Mouse (Mus musculus): ENCODE data around the gene Nup214. TPM values are rescaled to one million over a fixed set of nuclear protein-coding genes. Genes with fewer than 3 reads are reported as not detected.

Gene Nup214
- polyA plus RNA-seq, 1 experiment from 2014 or later = 70.9 TPM

- Histone ChIP-seq H3K27me3 (replicated peaks; ENCODE audit: control insufficient read depth, insufficient read depth, low read length) (peaks cover 61% of the 10 kb centered on the region), H3K4me2 (ENCODE audit: low read length) (peak within 1 kb of the TSS; percentile 100), H3K27ac (ENCODE audit: low read depth) (no peak within 1 kb of the TSS), H3K36me3 (ENCODE audit: control insufficient read depth, insufficient read depth, low read length) (no peaks in the 10 kb centered on the region), H3K4me1 (replicated peaks; ENCODE audit: control insufficient read depth, insufficient read depth, low read length) (0 out of 2 replicates have a peak, but pooled peaks cover 5% of the 10 kb centered on the region), H3K4me3 (ENCODE audit: low read depth, low read length) (peak within 1 kb of the TSS; percentile 55), H3K9ac (ENCODE audit: low read length) (peak within 1 kb of the TSS; percentile 20), H3K9me3 (ENCODE audit: control insufficient read depth, low read length) (no peaks in the 10 kb centered on the region)
- DNase-seq (ENCODE audit: low spot score) (peak; percentile 66), ATAC-seq (replicated peaks; ENCODE audit: low FRiP score, low TSS enrichment, low read depth) (peak; percentile 52; the same call in 1 of the 2 replicates)
- under 1% methylated on average over 65 of the region's 68 CpGs for WGBS
Observed at GRCm38 (mm10) chr2:32084111-32084871, 110.1 kb downstream of the Nup214 start, which contains the start of gene Fam78a. TSS of gene Fam78a (minus strand) at chr2:32084857.

DNA sequence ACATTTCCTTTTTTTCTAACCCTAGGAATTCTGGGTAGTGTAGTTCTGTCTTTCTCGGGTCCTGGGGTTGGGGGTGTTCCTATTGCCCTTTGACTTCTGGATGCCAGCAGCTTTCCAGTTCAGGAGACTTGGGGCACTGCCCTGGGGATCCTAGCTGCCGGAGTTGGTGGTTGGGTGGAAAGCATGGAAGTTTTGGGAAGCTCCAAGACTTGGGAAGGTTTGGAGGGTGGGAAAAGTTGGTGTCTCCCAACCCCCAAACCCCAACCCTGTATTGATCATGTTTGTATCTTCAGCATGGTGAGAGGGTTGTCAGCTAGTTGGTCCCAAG, 110.6 kb downstream of the Nup214 start:
- WGBS = 26% methylated on average over 2 of the region's 2 CpGs
- no peak for DNase-seq (ENCODE audit: low spot score)
- no peak overlapping the region for H3K27ac ChIP-seq (ENCODE audit: low read depth)
- H3K4me2 ChIP-seq (ENCODE audit: low read length) = peak overlapping the region; percentile 100
- peak overlapping the region; percentile 55 for H3K4me3 ChIP-seq (ENCODE audit: low read depth, low read length)
- H3K27me3 ChIP-seq (replicated peaks; ENCODE audit: control insufficient read depth, insufficient read depth, low read length) = peaks cover 66% of the 10 kb centered on the region
- H3K4me1 ChIP-seq (replicated peaks; ENCODE audit: control insufficient read depth, insufficient read depth, low read length) = 0 out of 2 replicates have a peak, but pooled peaks cover 5% of the 10 kb centered on the region
- no peak overlapping the region for H3K9ac ChIP-seq (ENCODE audit: low read length)
- no peaks in the 10 kb centered on the region for H3K36me3 ChIP-seq (ENCODE audit: control insufficient read depth, insufficient read depth, low read length)
- no peaks in the 10 kb centered on the region for H3K9me3 ChIP-seq (ENCODE audit: control insufficient read depth, low read length)
- ATAC-seq (replicated peaks; ENCODE audit: low FRiP score, low TSS enrichment, low read depth) = no peak

- ATAC-seq (replicated peaks; ENCODE audit: low FRiP score, low TSS enrichment, low read depth) = no peak
- Histone ChIP-seq H3K4me3 (ENCODE audit: low read depth, low read length) (no peak overlapping the region), H3K4me1 (replicated peaks; ENCODE audit: control insufficient read depth, insufficient read depth, low read length) (0 out of 2 replicates have a peak, but pooled peaks cover 5% of the 10 kb centered on the region), H3K4me2 (ENCODE audit: low read length) (no peak overlapping the region), H3K36me3 (ENCODE audit: control insufficient read depth, insufficient read depth, low read length) (no peaks in the 10 kb centered on the region), H3K9me3 (ENCODE audit: control insufficient read depth, low read length) (no peaks in the 10 kb centered on the region), H3K9ac (ENCODE audit: low read length) (no peak overlapping the region), H3K27ac (ENCODE audit: low read depth) (no peak overlapping the region), H3K27me3 (replicated peaks; ENCODE audit: control insufficient read depth, insufficient read depth, low read length) (peaks cover 66% of the 10 kb centered on the region)
- WGBS = 73% methylated on average over 2 of the region's 2 CpGs
- DNase-seq (ENCODE audit: low spot score) = no peak
Observed at GRCm38 (mm10) chr2:32085231-32085630, 111.0 kb downstream of the Nup214 start.

- ATAC-seq (replicated peaks; ENCODE audit: low FRiP score, low TSS enrichment, low read depth) = no peak
- peaks cover 57% of the 10 kb centered on the region for H3K27me3 ChIP-seq (replicated peaks; ENCODE audit: control insufficient read depth, insufficient read depth, low read length)
- 64% methylated on average over 4 of the region's 4 CpGs for WGBS
Observed at GRCm38 (mm10) chr2:32087606-32088005, 113.4 kb downstream of the Nup214 start.

GRCm38 (mm10) chr2:32088372-32088981, 114.2 kb downstream of the Nup214 start:
- Histone ChIP-seq H3K27me3 (replicated peaks; ENCODE audit: control insufficient read depth, insufficient read depth, low read length) (peaks cover 48% of the 10 kb centered on the region), H3K27ac (ENCODE audit: low read depth) (no peak overlapping the region), H3K4me3 (ENCODE audit: low read depth, low read length) (0 out of 2 replicates have a peak overlapping the region, but pooled peaks have one; percentile 15), H3K4me2 (ENCODE audit: low read length) (peak overlapping the region; percentile 42), H3K36me3 (ENCODE audit: control insufficient read depth, insufficient read depth, low read length) (no peaks in the 10 kb centered on the region), H3K4me1 (replicated peaks; ENCODE audit: control insufficient read depth, insufficient read depth, low read length) (0 out of 2 replicates have a peak, but pooled peaks cover 5% of the 10 kb centered on the region), H3K9me3 (ENCODE audit: control insufficient read depth, low read length) (no peaks in the 10 kb centered on the region), H3K9ac (ENCODE audit: low read length) (no peak overlapping the region)
- DNase-seq (ENCODE audit: low spot score) = no peak
- ATAC-seq (replicated peaks; ENCODE audit: low FRiP score, low TSS enrichment, low read depth) = no peak
- 7% methylated on average over 35 of the region's 35 CpGs for WGBS

More at GRCm38 (mm10) chr2:32087606-32088005, 113.4 kb downstream of the Nup214 start:
- Histone ChIP-seq H3K4me3 (ENCODE audit: low read depth, low read length) (no peak overlapping the region), H3K9me3 (ENCODE audit: control insufficient read depth, low read length) (no peaks in the 10 kb centered on the region), H3K4me1 (replicated peaks; ENCODE audit: control insufficient read depth, insufficient read depth, low read length) (0 out of 2 replicates have a peak, but pooled peaks cover 5% of the 10 kb centered on the region), H3K27ac (ENCODE audit: low read depth) (no peak overlapping the region), H3K36me3 (ENCODE audit: control insufficient read depth, insufficient read depth, low read length) (no peaks in the 10 kb centered on the region), H3K9ac (ENCODE audit: low read length) (no peak overlapping the region), H3K4me2 (ENCODE audit: low read length) (no peak overlapping the region)
- no peak for DNase-seq (ENCODE audit: low spot score)

GRCm38 (mm10) chr2:32089606-32090005, 115.4 kb downstream of the Nup214 start:
- no peaks in the 10 kb centered on the region for H3K9me3 ChIP-seq (ENCODE audit: control insufficient read depth, low read length)
- no peak overlapping the region for H3K4me2 ChIP-seq (ENCODE audit: low read length)
- DNase-seq (ENCODE audit: low spot score) (no peak), ATAC-seq (replicated peaks; ENCODE audit: low FRiP score, low TSS enrichment, low read depth) (no peak)
- H3K4me1 ChIP-seq (replicated peaks; ENCODE audit: control insufficient read depth, insufficient read depth, low read length) = no peaks in the 10 kb centered on the region
- no peak overlapping the region for H3K27ac ChIP-seq (ENCODE audit: low read depth)
- no peak overlapping the region for H3K4me3 ChIP-seq (ENCODE audit: low read depth, low read length)
- 74% methylated on average over 3 of the region's 3 CpGs for whole genome bisulfite sequencing
- no peaks in the 10 kb centered on the region for H3K36me3 ChIP-seq (ENCODE audit: control insufficient read depth, insufficient read depth, low read length)
- H3K9ac ChIP-seq (ENCODE audit: low read length) = no peak overlapping the region
- H3K27me3 ChIP-seq (replicated peaks; ENCODE audit: control insufficient read depth, insufficient read depth, low read length) = peaks cover 41% of the 10 kb centered on the region

GRCm38 (mm10) chr2:32090145-32090544, 115.9 kb downstream of the Nup214 start:
- 83% methylated on average over 2 of the region's 2 CpGs for WGBS
- Histone ChIP-seq H3K4me2 (ENCODE audit: low read length) (no peak overlapping the region), H3K4me1 (replicated peaks; ENCODE audit: control insufficient read depth, insufficient read depth, low read length) (no peaks in the 10 kb centered on the region), H3K36me3 (ENCODE audit: control insufficient read depth, insufficient read depth, low read length) (no peaks in the 10 kb centered on the region), H3K9me3 (ENCODE audit: control insufficient read depth, low read length) (no peaks in the 10 kb centered on the region), H3K27ac (ENCODE audit: low read depth) (no peak overlapping the region), H3K4me3 (ENCODE audit: low read depth, low read length) (no peak overlapping the region), H3K27me3 (replicated peaks; ENCODE audit: control insufficient read depth, insufficient read depth, low read length) (peaks cover 37% of the 10 kb centered on the region), H3K9ac (ENCODE audit: low read length) (no peak overlapping the region)
- DNase-seq (ENCODE audit: low spot score) (no peak), ATAC-seq (replicated peaks; ENCODE audit: low FRiP score, low TSS enrichment, low read depth) (no peak)

DNA sequence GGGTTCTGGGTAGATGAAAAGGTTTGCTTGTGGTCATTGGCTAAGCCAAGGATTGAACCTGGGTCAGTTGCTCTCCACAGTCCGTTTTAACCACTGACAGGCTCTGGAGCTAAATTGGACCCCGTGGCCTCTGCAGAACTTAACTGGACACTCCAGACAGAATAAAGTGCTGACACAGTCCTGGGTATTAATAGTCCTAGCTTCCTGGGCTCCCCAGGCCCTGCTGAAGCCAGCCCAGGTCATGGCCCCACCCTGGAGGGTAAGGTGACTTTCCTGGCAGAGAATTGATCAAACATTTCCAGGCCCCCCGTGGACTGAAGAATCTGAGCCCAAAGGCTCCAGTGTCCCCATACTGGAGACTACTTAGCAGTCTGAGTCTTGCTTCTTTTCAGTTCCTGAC, 117.7 kb downstream of the Nup214 start:
- H3K27ac ChIP-seq (ENCODE audit: low read depth) = no peak overlapping the region
- DNase-seq (ENCODE audit: low spot score) (no peak), ATAC-seq (replicated peaks; ENCODE audit: low FRiP score, low TSS enrichment, low read depth) (no peak)
- H3K4me2 ChIP-seq (ENCODE audit: low read length) = no peak overlapping the region
- WGBS = 47% methylated on average over 3 of the region's 3 CpGs
- no peaks in the 10 kb centered on the region for H3K9me3 ChIP-seq (ENCODE audit: control insufficient read depth, low read length)
- no peak overlapping the region for H3K4me3 ChIP-seq (ENCODE audit: low read depth, low read length)
- H3K36me3 ChIP-seq (ENCODE audit: control insufficient read depth, insufficient read depth, low read length) = no peaks in the 10 kb centered on the region
- H3K9ac ChIP-seq (ENCODE audit: low read length) = no peak overlapping the region
- H3K4me1 ChIP-seq (replicated peaks; ENCODE audit: control insufficient read depth, insufficient read depth, low read length) = peaks cover 8% of the 10 kb centered on the region; the same call in 1 of the 2 replicates
- peaks cover 24% of the 10 kb centered on the region for H3K27me3 ChIP-seq (replicated peaks; ENCODE audit: control insufficient read depth, insufficient read depth, low read length)

Measured in intestine, embryonic 14.5 days (tissue).